Mouse (Mus musculus): ENCODE results near the gene Hivep3. TPM values are rescaled to one million over a fixed set of nuclear protein-coding genes. Genes with fewer than 3 reads are reported as not detected.

Gene Hivep3
- polyA plus RNA-seq (2015; fragmentation: Nextera tagmentation; extraction: Ambion mirVana): 18.9 and 19.0 TPM in 2 replicates

GRCm38 (mm10) chr4:119733184-119733880 lies at the start of gene Hivep3:
Gene Hivep3 (plus strand): TSS chr4:119733784.
- Histone ChIP-seq H3K4me3 (peak within 1 kb of the TSS; percentile 67), H3K36me3 (replicated peaks) (no peaks in the 10 kb centered on the region), H3K9me3 (no peaks in the 10 kb centered on the region), H3K27ac (peak within 1 kb of the TSS; percentile 69), H3K4me2 (peak within 1 kb of the TSS; percentile 81), H3K27me3 (replicated peaks) (peaks cover 13% of the 10 kb centered on the region), H3K9ac (peak within 1 kb of the TSS; percentile 52), H3K4me1 (peaks cover 11% of the 10 kb centered on the region)
- WGBS: under 1% methylated on average over 43 of the region's 47 CpGs
- peak; percentile 98 for ATAC-seq (replicated peaks)

- Histone ChIP-seq H3K36me3 (replicated peaks) (no peaks in the 10 kb centered on the region), H3K9ac (no peak overlapping the region), H3K27ac (no peak overlapping the region), H3K4me2 (no peak overlapping the region), H3K27me3 (replicated peaks) (no peaks in the 10 kb centered on the region), H3K4me3 (no peak overlapping the region), H3K4me1 (peaks cover 6% of the 10 kb centered on the region), H3K9me3 (no peaks in the 10 kb centered on the region)
- ATAC-seq (replicated peaks): no peak
- 93% methylated on average over 2 of the region's 2 CpGs for WGBS
Observed at GRCm38 (mm10) chr4:119685746-119686145, 47.8 kb upstream of the Hivep3 start.

GRCm38 (mm10) chr4:119698339-119698738 lies 35.2 kb upstream of the Hivep3 start:
- no peak overlapping the region for H3K9ac ChIP-seq
- no peaks in the 10 kb centered on the region for H3K9me3 ChIP-seq
- no peak overlapping the region for H3K4me2 ChIP-seq
- H3K27ac ChIP-seq: no peak overlapping the region
- no peak for ATAC-seq (replicated peaks)
- WGBS: 59% methylated on average over 2 of the region's 2 CpGs
- H3K36me3 ChIP-seq (replicated peaks): no peaks in the 10 kb centered on the region
- no peaks in the 10 kb centered on the region for H3K27me3 ChIP-seq (replicated peaks)
- H3K4me1 ChIP-seq: no peaks in the 10 kb centered on the region
- H3K4me3 ChIP-seq: no peak overlapping the region

GRCm38 (mm10) chr4:119701269-119701954 lies 32.2 kb upstream of the Hivep3 start:
- no peak overlapping the region for H3K9ac ChIP-seq
- no peaks in the 10 kb centered on the region for H3K27me3 ChIP-seq (replicated peaks)
- no peak for ATAC-seq (replicated peaks)
- H3K9me3 ChIP-seq: no peaks in the 10 kb centered on the region
- no peak overlapping the region for H3K27ac ChIP-seq
- no peaks in the 10 kb centered on the region for H3K36me3 ChIP-seq (replicated peaks)
- H3K4me2 ChIP-seq: no peak overlapping the region
- no peaks in the 10 kb centered on the region for H3K4me1 ChIP-seq
- WGBS: 86% methylated on average over 11 of the region's 11 CpGs
- no peak overlapping the region for H3K4me3 ChIP-seq

GRCm38 (mm10) chr4:119703965-119704364 lies 29.6 kb upstream of the Hivep3 start:
- Histone ChIP-seq H3K27ac (no peak overlapping the region), H3K9me3 (no peaks in the 10 kb centered on the region), H3K4me3 (no peak overlapping the region), H3K9ac (no peak overlapping the region), H3K4me1 (no peaks in the 10 kb centered on the region), H3K27me3 (replicated peaks) (no peaks in the 10 kb centered on the region), H3K4me2 (no peak overlapping the region), H3K36me3 (replicated peaks) (no peaks in the 10 kb centered on the region)
- no peak for ATAC-seq (replicated peaks)
- WGBS: 82% methylated on average over 8 of the region's 8 CpGs

- 51% methylated on average over 5 of the region's 5 CpGs for WGBS
- no peaks in the 10 kb centered on the region for H3K4me1 ChIP-seq
- no peak overlapping the region for H3K4me3 ChIP-seq
- H3K36me3 ChIP-seq (replicated peaks): no peaks in the 10 kb centered on the region
- ATAC-seq (replicated peaks): no peak
- H3K9me3 ChIP-seq: no peaks in the 10 kb centered on the region
- no peak overlapping the region for H3K9ac ChIP-seq
- no peaks in the 10 kb centered on the region for H3K27me3 ChIP-seq (replicated peaks)
- H3K4me2 ChIP-seq: no peak overlapping the region
- no peak overlapping the region for H3K27ac ChIP-seq
Observed at GRCm38 (mm10) chr4:119707326-119707725, 26.3 kb upstream of the Hivep3 start.

GRCm38 (mm10) chr4:119707751-119708150 lies 25.8 kb upstream of the Hivep3 start:
- Histone ChIP-seq H3K4me1 (no peaks in the 10 kb centered on the region), H3K4me2 (no peak overlapping the region), H3K36me3 (replicated peaks) (no peaks in the 10 kb centered on the region), H3K27ac (no peak overlapping the region), H3K27me3 (replicated peaks) (no peaks in the 10 kb centered on the region), H3K4me3 (no peak overlapping the region), H3K9ac (no peak overlapping the region), H3K9me3 (no peaks in the 10 kb centered on the region)
- 21% methylated on average over 3 of the region's 3 CpGs for WGBS
- ATAC-seq (replicated peaks): no peak

GRCm38 (mm10) chr4:119710208-119710607 lies 23.4 kb upstream of the Hivep3 start:
- ATAC-seq (replicated peaks): no peak
- WGBS: 44% methylated on average over 4 of the region's 4 CpGs

GRCm38 (mm10) chr4:119717443-119717842 lies 16.1 kb upstream of the Hivep3 start:
- no peaks in the 10 kb centered on the region for H3K9me3 ChIP-seq
- no peak overlapping the region for H3K27ac ChIP-seq
- 70% methylated on average over 11 of the region's 11 CpGs for WGBS
- H3K27me3 ChIP-seq (replicated peaks): no peaks in the 10 kb centered on the region
- H3K4me2 ChIP-seq: no peak overlapping the region
- no peak overlapping the region for H3K9ac ChIP-seq
- ATAC-seq (replicated peaks): no peak
- no peaks in the 10 kb centered on the region for H3K36me3 ChIP-seq (replicated peaks)
- H3K4me3 ChIP-seq: no peak overlapping the region
- no peaks in the 10 kb centered on the region; the same call in 1 of the 2 replicates for H3K4me1 ChIP-seq

More at GRCm38 (mm10) chr4:119710208-119710607, 23.4 kb upstream of the Hivep3 start:
- no peaks in the 10 kb centered on the region for H3K36me3 ChIP-seq (replicated peaks)
- H3K27ac ChIP-seq: no peak overlapping the region
- no peaks in the 10 kb centered on the region for H3K4me1 ChIP-seq
- no peak overlapping the region for H3K4me2 ChIP-seq
- H3K9ac ChIP-seq: no peak overlapping the region
- H3K9me3 ChIP-seq: no peaks in the 10 kb centered on the region
- H3K27me3 ChIP-seq (replicated peaks): no peaks in the 10 kb centered on the region
- no peak overlapping the region for H3K4me3 ChIP-seq

GRCm38 (mm10) chr4:119721531-119721930 lies 12.1 kb upstream of the Hivep3 start:
- Histone ChIP-seq H3K9me3 (no peaks in the 10 kb centered on the region), H3K27ac (no peak overlapping the region), H3K4me3 (no peak overlapping the region), H3K36me3 (replicated peaks) (no peaks in the 10 kb centered on the region), H3K4me1 (no peaks in the 10 kb centered on the region; the same call in 1 of the 2 replicates), H3K27me3 (replicated peaks) (no peaks in the 10 kb centered on the region), H3K9ac (no peak overlapping the region), H3K4me2 (no peak overlapping the region)
- 65% methylated on average over 3 of the region's 3 CpGs for WGBS
- no peak for ATAC-seq (replicated peaks)

- Histone ChIP-seq H3K4me3 (no peak overlapping the region), H3K4me2 (no peak overlapping the region), H3K27me3 (replicated peaks) (no peaks in the 10 kb centered on the region), H3K4me1 (no peaks in the 10 kb centered on the region; the same call in 1 of the 2 replicates), H3K36me3 (replicated peaks) (no peaks in the 10 kb centered on the region), H3K27ac (no peak overlapping the region), H3K9me3 (no peaks in the 10 kb centered on the region), H3K9ac (no peak overlapping the region)
- no peak for ATAC-seq (replicated peaks)
- 68% methylated on average over 5 of the region's 5 CpGs for WGBS
Observed at GRCm38 (mm10) chr4:119726074-119726473, 7.5 kb upstream of the Hivep3 start.

GRCm38 (mm10) chr4:119727871-119728270 lies 5.7 kb upstream of the Hivep3 start:
- Histone ChIP-seq H3K27ac (no peak overlapping the region), H3K4me3 (no peak overlapping the region), H3K27me3 (replicated peaks) (no peaks in the 10 kb centered on the region), H3K36me3 (replicated peaks) (no peaks in the 10 kb centered on the region), H3K9ac (no peak overlapping the region), H3K4me2 (no peak overlapping the region), H3K9me3 (no peaks in the 10 kb centered on the region), H3K4me1 (peaks cover 1% of the 10 kb centered on the region; the same call in 1 of the 2 replicates)
- WGBS: 81% methylated on average over 2 of the region's 2 CpGs
- no peak for ATAC-seq (replicated peaks)

All from midbrain, embryonic 15.5 days (tissue).